Mouse (Mus musculus) kidney, embryonic 14.5 days (tissue): Measurements from ENCODE around the gene Uso1. TPM values are rescaled to one million over a fixed set of nuclear protein-coding genes. Genes with fewer than 3 reads are reported as not detected.
"Not testable (repeated sequence)": the region's sequence is repeated elsewhere in the genome, so short reads cannot be mapped to it uniquely, and the experiment has no call there.

ENCODE experiments used
- ATAC-seq: fragments of 200-750 bp; cut with Nextera tagmentation; 2 replicates; pipeline ENCODE4 v1.8.0; 2017; ENCODE audit warnings: moderate number of reproducible peaks, mild to moderate bottlenecking, moderate TSS enrichment, moderate library complexity; ENCODE audit not compliant: low FRiP score, low TSS enrichment
- H3K27ac ChIP-seq: fragments of 300-500 bp; sonication (generic); 2 replicates; pipeline ENCODE4 v1.5.1; 2014; ENCODE audit warnings: low read depth, mild to moderate bottlenecking, low read length, moderate library complexity, mixed read lengths
- H3K27me3 ChIP-seq: fragments of 300-500 bp; sonication (generic); 2 replicates; pipeline ENCODE4 v1.6.1; 2014; ENCODE audit warnings: mild to moderate bottlenecking, low read length; ENCODE audit not compliant: control insufficient read depth, insufficient read depth
- H3K36me3 ChIP-seq: fragments of 300-500 bp; sonication (generic); 2 replicates; pipeline ENCODE4 v1.6.1; 2014; ENCODE audit warnings: low read length, mixed read lengths; ENCODE audit not compliant: control insufficient read depth, insufficient read depth
- H3K4me1 ChIP-seq: fragments of 300-500 bp; sonication (generic); 2 replicates; pipeline ENCODE4 v1.6.1; 2014; ENCODE audit warnings: low read length, mixed read lengths; ENCODE audit not compliant: control insufficient read depth, insufficient read depth
- H3K4me2 ChIP-seq: fragments of 300-500 bp; sonication (generic); replicated peaks from 2 replicates; pipeline ENCODE4 v1.6.1; 2014; ENCODE audit warnings: low read depth, mild to moderate bottlenecking, low read length
- H3K4me3 ChIP-seq: fragments of 300-500 bp; sonication (generic); 2 replicates; pipeline ENCODE4 v1.5.1; 2014; ENCODE audit warnings: mild to moderate bottlenecking, low read length
- H3K9ac ChIP-seq: fragments of 300-500 bp; sonication (generic); 2 replicates; pipeline ENCODE4 v1.6.1; 2014; ENCODE audit warnings: low read depth, mild to moderate bottlenecking, low read length, moderate library complexity
- H3K9me3 ChIP-seq: fragments of 300-500 bp; sonication (generic); 2 replicates; pipeline ENCODE4 v1.6.1; 2016; ENCODE audit warnings: low read length; ENCODE audit not compliant: control insufficient read depth
- WGBS: fragments of 180-500 bp; shearing (Covaris S2); extraction: QIAGEN DNeasy Blood & Tissue Kit; methylation state at CpG from one replicate; pipeline ENCODE4 v1.1.7; 2014; 5-methylcytosine and 5-hydroxymethylcytosine counted together
- polyA plus RNA-seq: library from polyadenylated mRNA; unstranded; fragments of >200 nt; fragmentation: Nextera tagmentation; extraction: Ambion mirVana; gene quantifications from 2 replicates; pipeline ENCODE4 v1.2.1, GENCODE M21; 2014

Gene Uso1
- polyA plus RNA-seq, 1 experiment from 2014 or later: 33.4 TPM

- no peaks in the 10 kb centered on the region for H3K4me1 ChIP-seq
- no peak for ATAC-seq
- no peak overlapping the region for H3K27ac ChIP-seq
- 92% methylated on average over 3 of the region's 3 CpGs for WGBS
- H3K36me3 ChIP-seq: peaks cover 7% of the 10 kb centered on the region
- H3K4me2 ChIP-seq: no peak overlapping the region
- H3K9ac ChIP-seq: no peak overlapping the region
- H3K4me3 ChIP-seq: no peak overlapping the region
- no peaks in the 10 kb centered on the region for H3K9me3 ChIP-seq
- no peaks in the 10 kb centered on the region for H3K27me3 ChIP-seq
These were observed 10.5 kb downstream of the Uso1 start for GRCm38 (mm10) chr5:92148248-92148647.

- WGBS: 86% methylated on average over 5 of the region's 5 CpGs
- peaks cover 11% of the 10 kb centered on the region for H3K36me3 ChIP-seq
- H3K4me2 ChIP-seq: no peak overlapping the region
- no peak for ATAC-seq
- no peaks in the 10 kb centered on the region for H3K9me3 ChIP-seq
- no peaks in the 10 kb centered on the region for H3K27me3 ChIP-seq
- H3K4me1 ChIP-seq: no peaks in the 10 kb centered on the region
- no peak overlapping the region for H3K9ac ChIP-seq
- H3K4me3 ChIP-seq: no peak overlapping the region
- no peak overlapping the region for H3K27ac ChIP-seq
These were observed 11.7 kb downstream of the Uso1 start for GRCm38 (mm10) chr5:92149330-92149982.

GRCm38 (mm10) chr5:92154861-92155260 is 17.1 kb downstream of the Uso1 start:
- 85% methylated on average over 3 of the region's 3 CpGs for WGBS
- no peaks in the 10 kb centered on the region for H3K9me3 ChIP-seq
- H3K27me3 ChIP-seq: no peaks in the 10 kb centered on the region
- no peak overlapping the region for H3K9ac ChIP-seq
- no peak overlapping the region for H3K27ac ChIP-seq
- no peak for ATAC-seq
- H3K4me3 ChIP-seq: no peak overlapping the region
- peaks cover 16% of the 10 kb centered on the region for H3K36me3 ChIP-seq
- no peak overlapping the region for H3K4me2 ChIP-seq
- no peaks in the 10 kb centered on the region for H3K4me1 ChIP-seq

- H3K27me3 ChIP-seq: no peaks in the 10 kb centered on the region
- H3K36me3 ChIP-seq: peaks cover 37% of the 10 kb centered on the region
- no peak overlapping the region for H3K4me2 ChIP-seq
- H3K27ac ChIP-seq: no peak overlapping the region
- no peaks in the 10 kb centered on the region for H3K4me1 ChIP-seq
- H3K9me3 ChIP-seq: no peaks in the 10 kb centered on the region
- ATAC-seq: no peak
- no peak overlapping the region for H3K9ac ChIP-seq
- 87% methylated on average over 6 of the region's 6 CpGs for WGBS
- H3K4me3 ChIP-seq: no peak overlapping the region
These were observed 28.2 kb downstream of the Uso1 start for GRCm38 (mm10) chr5:92165976-92166375.

- Histone ChIP-seq H3K4me3 (no peak overlapping the region), H3K9me3 (0 out of 2 replicates have a peak, but pooled peaks cover under 1% of the 10 kb centered on the region), H3K36me3 (peaks cover 72% of the 10 kb centered on the region), H3K9ac (no peak overlapping the region), H3K4me2 (no peak overlapping the region), H3K4me1 (no peaks in the 10 kb centered on the region), H3K27ac (no peak overlapping the region), H3K27me3 (no peaks in the 10 kb centered on the region)
- WGBS: 75% methylated on average over 8 of the region's 8 CpGs
- ATAC-seq: no peak
These were observed 45.5 kb downstream of the Uso1 start for GRCm38 (mm10) chr5:92183071-92183830.

GRCm38 (mm10) chr5:92188881-92189483 is 51.2 kb downstream of the Uso1 start:
- H3K9ac ChIP-seq: no peak overlapping the region
- no peak for ATAC-seq
- H3K4me1 ChIP-seq: no peaks in the 10 kb centered on the region
- H3K27ac ChIP-seq: no peak overlapping the region
- WGBS: 96% methylated on average over 7 of the region's 7 CpGs
- H3K9me3 ChIP-seq: 0 out of 2 replicates have a peak, but pooled peaks cover 4% of the 10 kb centered on the region
- no peak overlapping the region for H3K4me3 ChIP-seq
- H3K4me2 ChIP-seq: no peak overlapping the region
- H3K27me3 ChIP-seq: no peaks in the 10 kb centered on the region
- peaks cover 67% of the 10 kb centered on the region for H3K36me3 ChIP-seq

GRCm38 (mm10) chr5:92195716-92196115 is 58.0 kb downstream of the Uso1 start:
- H3K36me3 ChIP-seq: peaks cover 79% of the 10 kb centered on the region
- not testable (repeated sequence) for H3K9ac ChIP-seq, H3K4me2 ChIP-seq, ATAC-seq, H3K4me1 ChIP-seq, H3K9me3 ChIP-seq, H3K27ac ChIP-seq, H3K4me3 ChIP-seq, H3K27me3 ChIP-seq
- WGBS: 42% methylated on average over 2 of the region's 2 CpGs

GRCm38 (mm10) chr5:92196895-92197811 is 59.4 kb downstream of the Uso1 start:
- H3K9me3 ChIP-seq: no peaks in the 10 kb centered on the region
- 90% methylated on average over 15 of the region's 15 CpGs for WGBS
- peaks cover 86% of the 10 kb centered on the region for H3K36me3 ChIP-seq
- no peaks in the 10 kb centered on the region for H3K4me1 ChIP-seq
- H3K27ac ChIP-seq: no peak overlapping the region
- H3K27me3 ChIP-seq: no peaks in the 10 kb centered on the region
- no peak for ATAC-seq
- no peak overlapping the region for H3K4me3 ChIP-seq
- H3K9ac ChIP-seq: no peak overlapping the region
- H3K4me2 ChIP-seq: no peak overlapping the region
